Mouse (Mus musculus): ENCODE data around the gene Gemin5.

Gemin5 gene

GRCm38 (mm10) chr11:58107009-58107408, 61.3 kb downstream of the Gemin5 start:
- DNase-seq, result no peak

GRCm38 (mm10) chr11:58104351-58104791, 64.0 kb downstream of the Gemin5 start:
- peak in 1 of 2 experiments; percentile 61 for DNase-seq

GRCm38 (mm10) chr11:58103697-58104306, 64.5 kb downstream of the Gemin5 start, which contains the start of gene Cnot8:
Gene Cnot8 (plus strand): TSS chr11:58104153.
- peak; percentile 99 to 100 for DNase-seq

- no peak for DNase-seq
Measured at GRCm38 (mm10) chr11:58103344-58103653, 65.0 kb downstream of the Gemin5 start.

- peak; percentile 65 to 76 for DNase-seq
Measured at GRCm38 (mm10) chr11:58102581-58103343, 65.6 kb downstream of the Gemin5 start.

GRCm38 (mm10) chr11:58102146-58102545, 66.2 kb downstream of the Gemin5 start:
- no peak for DNase-seq

- no peak for DNase-seq
Measured at GRCm38 (mm10) chr11:58101194-58101720, 67.1 kb downstream of the Gemin5 start.

- DNase-seq, result no peak
Measured at GRCm38 (mm10) chr11:58100006-58100405, 68.3 kb downstream of the Gemin5 start.

- peak; percentile 46 to 52 for DNase-seq
Measured at GRCm38 (mm10) chr11:58098366-58098720, 70.0 kb downstream of the Gemin5 start.

- peak; percentile 39 to 48 for DNase-seq
Measured at GRCm38 (mm10) chr11:58097621-58098365, 70.5 kb downstream of the Gemin5 start.

GRCm38 (mm10) chr11:58096821-58097620, 71.3 kb downstream of the Gemin5 start:
- DNase-seq, result peak in 1 of 2 experiments; percentile 9

GRCm38 (mm10) chr11:58096160-58096559, 72.2 kb downstream of the Gemin5 start:
- DNase-seq, result peak; percentile 52 to 58

- no peak for DNase-seq
Measured at GRCm38 (mm10) chr11:58095561-58095960, 72.8 kb downstream of the Gemin5 start.

GRCm38 (mm10) chr11:58094766-58095165, 73.6 kb downstream of the Gemin5 start:
- no peak for DNase-seq

- DNase-seq, result no peak
Measured at GRCm38 (mm10) chr11:58093021-58093528, 75.3 kb downstream of the Gemin5 start, which contains the start of gene Gm12248. Gene Gm12248 (minus strand): TSS chr11:58093134.

GRCm38 (mm10) chr11:58092541-58092940, 75.8 kb downstream of the Gemin5 start:
- DNase-seq, result no peak

- no peak for DNase-seq
Measured at GRCm38 (mm10) chr11:58081716-58082115, 86.6 kb downstream of the Gemin5 start.

- DNase-seq, result no peak
Measured at GRCm38 (mm10) chr11:58077270-58077669, 91.1 kb downstream of the Gemin5 start.

- no peak for DNase-seq
Measured at GRCm38 (mm10) chr11:58072978-58073377, 95.4 kb downstream of the Gemin5 start.
